Mouse (Mus musculus): ENCODE measurements around the gene Olfr98. TPM values are rescaled to one million over a fixed set of nuclear protein-coding genes. Genes with fewer than 3 reads are reported as not detected.

Gene Olfr98
- polyA plus RNA-seq (2015; fragmentation: Nextera tagmentation; extraction: Ambion mirVana) = not detected in 2 replicates

- 92% methylated on average over 1 of the region's 1 CpGs for WGBS
- ATAC-seq (ENCODE audit: low FRiP score, low TSS enrichment) = no peak
These were observed at the start of gene Olfr98 for GRCm38 (mm10) chr17:37263626-37264025. TSS of gene Olfr98 (minus strand) at chr17:37263749.

GRCm38 (mm10) chr17:37310146-37310699 lies 46.7 kb upstream of the Olfr98 start:
- 43% methylated on average over 2 of the region's 2 CpGs for WGBS
- Histone ChIP-seq H3K4me2 (replicated peaks; ENCODE audit: low read depth, low read length) (no peak overlapping the region), H3K27ac (ENCODE audit: low read length) (no peak overlapping the region), H3K27me3 (ENCODE audit: insufficient read depth, low read length) (no peaks in the 10 kb centered on the region), H3K4me1 (ENCODE audit: insufficient read depth, low read length) (no peaks in the 10 kb centered on the region), H3K4me3 (ENCODE audit: low read length) (no peak overlapping the region), H3K36me3 (ENCODE audit: insufficient read depth, low read length) (no peaks in the 10 kb centered on the region), H3K9me3 (ENCODE audit: low read length) (no peaks in the 10 kb centered on the region), H3K9ac (replicated peaks; ENCODE audit: low read length) (no peak overlapping the region)
- ATAC-seq (ENCODE audit: low FRiP score, low TSS enrichment) = no peak

More at GRCm38 (mm10) chr17:37263626-37264025, at the start of gene Olfr98:
- no peak within 1 kb of the TSS for H3K4me2 ChIP-seq (replicated peaks; ENCODE audit: low read depth, low read length)
- no peaks in the 10 kb centered on the region for H3K36me3 ChIP-seq (ENCODE audit: insufficient read depth, low read length)
- H3K9me3 ChIP-seq (ENCODE audit: low read length) = no peaks in the 10 kb centered on the region
- H3K27me3 ChIP-seq (ENCODE audit: insufficient read depth, low read length) = no peaks in the 10 kb centered on the region
- H3K4me3 ChIP-seq (ENCODE audit: low read length) = no peak within 1 kb of the TSS
- H3K27ac ChIP-seq (ENCODE audit: low read length) = no peak within 1 kb of the TSS
- no peaks in the 10 kb centered on the region for H3K4me1 ChIP-seq (ENCODE audit: insufficient read depth, low read length)
- no peak within 1 kb of the TSS for H3K9ac ChIP-seq (replicated peaks; ENCODE audit: low read length)

GRCm38 (mm10) chr17:37308483-37308882 lies 44.9 kb upstream of the Olfr98 start:
- Histone ChIP-seq H3K4me2 (replicated peaks; ENCODE audit: low read depth, low read length) (no peak overlapping the region), H3K9me3 (ENCODE audit: low read length) (no peaks in the 10 kb centered on the region), H3K4me1 (ENCODE audit: insufficient read depth, low read length) (no peaks in the 10 kb centered on the region), H3K36me3 (ENCODE audit: insufficient read depth, low read length) (no peaks in the 10 kb centered on the region), H3K4me3 (ENCODE audit: low read length) (no peak overlapping the region), H3K9ac (replicated peaks; ENCODE audit: low read length) (no peak overlapping the region), H3K27me3 (ENCODE audit: insufficient read depth, low read length) (no peaks in the 10 kb centered on the region), H3K27ac (ENCODE audit: low read length) (no peak overlapping the region)
- no peak for ATAC-seq (ENCODE audit: low FRiP score, low TSS enrichment)
- 39% methylated on average over 4 of the region's 4 CpGs for WGBS

- Histone ChIP-seq H3K4me1 (ENCODE audit: insufficient read depth, low read length) (no peaks in the 10 kb centered on the region), H3K36me3 (ENCODE audit: insufficient read depth, low read length) (no peaks in the 10 kb centered on the region), H3K4me2 (replicated peaks; ENCODE audit: low read depth, low read length) (no peak within 1 kb of the TSS), H3K27me3 (ENCODE audit: insufficient read depth, low read length) (no peaks in the 10 kb centered on the region), H3K9ac (replicated peaks; ENCODE audit: low read length) (no peak within 1 kb of the TSS), H3K9me3 (ENCODE audit: low read length) (no peaks in the 10 kb centered on the region), H3K4me3 (ENCODE audit: low read length) (no peak within 1 kb of the TSS), H3K27ac (ENCODE audit: low read length) (no peak within 1 kb of the TSS)
- WGBS = 84% methylated on average over 4 of the region's 4 CpGs
- ATAC-seq (ENCODE audit: low FRiP score, low TSS enrichment) = no peak
These were observed 40.7 kb upstream of the Olfr98 start, which contains the start of gene Olfr101 for GRCm38 (mm10) chr17:37304213-37304612. TSS of gene Olfr101 (minus strand) at chr17:37304313.

GRCm38 (mm10) chr17:37283360-37283759 lies 19.8 kb upstream of the Olfr98 start, which contains the start of gene Olfr99:
TSS of gene Olfr99 (minus strand) at chr17:37283460.
- Histone ChIP-seq H3K27me3 (ENCODE audit: insufficient read depth, low read length) (no peaks in the 10 kb centered on the region), H3K9me3 (ENCODE audit: low read length) (no peaks in the 10 kb centered on the region), H3K4me3 (ENCODE audit: low read length) (no peak within 1 kb of the TSS), H3K36me3 (ENCODE audit: insufficient read depth, low read length) (no peaks in the 10 kb centered on the region), H3K27ac (ENCODE audit: low read length) (no peak within 1 kb of the TSS), H3K4me1 (ENCODE audit: insufficient read depth, low read length) (no peaks in the 10 kb centered on the region), H3K9ac (replicated peaks; ENCODE audit: low read length) (no peak within 1 kb of the TSS), H3K4me2 (replicated peaks; ENCODE audit: low read depth, low read length) (no peak within 1 kb of the TSS)
- no peak for ATAC-seq (ENCODE audit: low FRiP score, low TSS enrichment)
- 81% methylated on average over 1 of the region's 1 CpGs for WGBS

GRCm38 (mm10) chr17:37280331-37280730 lies 16.8 kb upstream of the Olfr98 start:
- Histone ChIP-seq H3K9me3 (ENCODE audit: low read length) (no peaks in the 10 kb centered on the region), H3K9ac (replicated peaks; ENCODE audit: low read length) (no peak overlapping the region), H3K4me2 (replicated peaks; ENCODE audit: low read depth, low read length) (no peak overlapping the region), H3K27me3 (ENCODE audit: insufficient read depth, low read length) (no peaks in the 10 kb centered on the region), H3K36me3 (ENCODE audit: insufficient read depth, low read length) (no peaks in the 10 kb centered on the region), H3K4me3 (ENCODE audit: low read length) (no peak overlapping the region), H3K27ac (ENCODE audit: low read length) (no peak overlapping the region), H3K4me1 (ENCODE audit: insufficient read depth, low read length) (no peaks in the 10 kb centered on the region)
- 75% methylated on average over 1 of the region's 1 CpGs for WGBS
- ATAC-seq (ENCODE audit: low FRiP score, low TSS enrichment) = no peak

- ATAC-seq (ENCODE audit: low FRiP score, low TSS enrichment) = no peak
- H3K4me1 ChIP-seq (ENCODE audit: insufficient read depth, low read length) = no peaks in the 10 kb centered on the region
These were observed 13.0 kb upstream of the Olfr98 start for GRCm38 (mm10) chr17:37276573-37276972.

GRCm38 (mm10) chr17:37275626-37276248 lies 12.2 kb upstream of the Olfr98 start:
- no peak overlapping the region for H3K27ac ChIP-seq (ENCODE audit: low read length)
- H3K9ac ChIP-seq (replicated peaks; ENCODE audit: low read length) = no peak overlapping the region
- no peaks in the 10 kb centered on the region for H3K36me3 ChIP-seq (ENCODE audit: insufficient read depth, low read length)
- no peaks in the 10 kb centered on the region for H3K9me3 ChIP-seq (ENCODE audit: low read length)
- 75% methylated on average over 2 of the region's 2 CpGs for WGBS
- no peak for ATAC-seq (ENCODE audit: low FRiP score, low TSS enrichment)
- no peak overlapping the region for H3K4me2 ChIP-seq (replicated peaks; ENCODE audit: low read depth, low read length)
- no peaks in the 10 kb centered on the region for H3K27me3 ChIP-seq (ENCODE audit: insufficient read depth, low read length)
- no peaks in the 10 kb centered on the region for H3K4me1 ChIP-seq (ENCODE audit: insufficient read depth, low read length)
- no peak overlapping the region for H3K4me3 ChIP-seq (ENCODE audit: low read length)

More at GRCm38 (mm10) chr17:37276573-37276972, 13.0 kb upstream of the Olfr98 start:
- H3K4me3 ChIP-seq (ENCODE audit: low read length) = no peak overlapping the region
- H3K27ac ChIP-seq (ENCODE audit: low read length) = no peak overlapping the region
- H3K9ac ChIP-seq (replicated peaks; ENCODE audit: low read length) = no peak overlapping the region
- no peaks in the 10 kb centered on the region for H3K27me3 ChIP-seq (ENCODE audit: insufficient read depth, low read length)
- no peaks in the 10 kb centered on the region for H3K9me3 ChIP-seq (ENCODE audit: low read length)
- no peak overlapping the region for H3K4me2 ChIP-seq (replicated peaks; ENCODE audit: low read depth, low read length)
- no peaks in the 10 kb centered on the region for H3K36me3 ChIP-seq (ENCODE audit: insufficient read depth, low read length)

GRCm38 (mm10) chr17:37270702-37271092 lies 7.1 kb upstream of the Olfr98 start:
- 0 out of 2 replicates have a peak, but pooled peaks cover 3% of the 10 kb centered on the region for H3K4me1 ChIP-seq (ENCODE audit: insufficient read depth, low read length)
- H3K4me3 ChIP-seq (ENCODE audit: low read length) = peak overlapping the region; percentile 46
- H3K9me3 ChIP-seq (ENCODE audit: low read length) = no peaks in the 10 kb centered on the region
- no peaks in the 10 kb centered on the region for H3K36me3 ChIP-seq (ENCODE audit: insufficient read depth, low read length)
- H3K27me3 ChIP-seq (ENCODE audit: insufficient read depth, low read length) = no peaks in the 10 kb centered on the region
- no peak overlapping the region for H3K27ac ChIP-seq (ENCODE audit: low read length)
- peak overlapping the region; percentile 67 for H3K4me2 ChIP-seq (replicated peaks; ENCODE audit: low read depth, low read length)
- H3K9ac ChIP-seq (replicated peaks; ENCODE audit: low read length) = 0 out of 2 replicates have a peak overlapping the region, but pooled peaks have one; percentile 42
- WGBS = 66% methylated on average over 8 of the region's 8 CpGs
- peak; percentile 22; the same call in 1 of the 2 replicates for ATAC-seq (ENCODE audit: low FRiP score, low TSS enrichment)

GRCm38 (mm10) chr17:37270058-37270701 lies 6.6 kb upstream of the Olfr98 start, which contains the start of gene H2-M3:
TSS of gene H2-M3 (plus strand) at chr17:37270220.
- Histone ChIP-seq H3K27ac (ENCODE audit: low read length) (no peak within 1 kb of the TSS), H3K9ac (replicated peaks; ENCODE audit: low read length) (0 out of 2 replicates have a peak within 1 kb of the TSS, but pooled peaks have one; percentile 42), H3K36me3 (ENCODE audit: insufficient read depth, low read length) (no peaks in the 10 kb centered on the region), H3K4me2 (replicated peaks; ENCODE audit: low read depth, low read length) (peak within 1 kb of the TSS; percentile 67), H3K9me3 (ENCODE audit: low read length) (no peaks in the 10 kb centered on the region), H3K4me3 (ENCODE audit: low read length) (peak within 1 kb of the TSS; percentile 46), H3K4me1 (ENCODE audit: insufficient read depth, low read length) (0 out of 2 replicates have a peak, but pooled peaks cover 3% of the 10 kb centered on the region), H3K27me3 (ENCODE audit: insufficient read depth, low read length) (no peaks in the 10 kb centered on the region)
- 3% methylated on average over 26 of the region's 26 CpGs for WGBS
- ATAC-seq (ENCODE audit: low FRiP score, low TSS enrichment) = peak; percentile 98
